Mouse (Mus musculus) ES-E14 (cell line): ENCODE measurements around the gene Wnt2b. TPM values are rescaled to one million over a fixed set of nuclear protein-coding genes. Genes with fewer than 3 reads are reported as not detected.

Source experiments
- DNase-seq: peaks from one replicate; pipeline ENCODE4 v3.0.0-alpha.2; 2013; ENCODE audit warnings: low read depth, low spot score
- H3K27ac ChIP-seq: 2 replicates; pipeline ENCODE4 v1.5.1; 2012; ENCODE audit warnings: low read depth, mild to moderate bottlenecking, low read length, moderate library complexity, mixed read lengths; ENCODE audit not compliant: poor library complexity, insufficient read depth, severe bottlenecking
- H3K36me3 ChIP-seq: 2 replicates; pipeline ENCODE4 v1.6.1; 2012; ENCODE audit warnings: mild to moderate bottlenecking, low read length, moderate library complexity, mixed read lengths; ENCODE audit not compliant: control insufficient read depth, poor library complexity, insufficient read depth, severe bottlenecking
- H3K4me1 ChIP-seq, 2 experiments: fragments of 150-350 bp in 1 of 2; sonication (generic) in 1 of 2; 2 replicates each; pipeline ENCODE4 v1.6.1; 2012; ENCODE audit warnings: low read length in 2 of 2, mild to moderate bottlenecking in 1 of 2, mixed read lengths in 1 of 2; ENCODE audit not compliant: control insufficient read depth in 2 of 2, insufficient read depth in 2 of 2, poor library complexity in 1 of 2
- H3K4me3 ChIP-seq, 2 experiments: fragments of 150-350 bp in 1 of 2; sonication (generic) in 1 of 2; 2 replicates each; pipeline ENCODE4 v1.5.1; 2012; ENCODE audit warnings: low read length in 2 of 2, low read depth in 1 of 2, mild to moderate bottlenecking in 1 of 2, mixed read lengths in 1 of 2; ENCODE audit not compliant: insufficient read depth in 1 of 2, poor library complexity in 1 of 2, severe bottlenecking in 1 of 2
- H3K9ac ChIP-seq: 2 replicates; pipeline ENCODE4 v1.6.1; 2012; ENCODE audit warnings: low read depth, mild to moderate bottlenecking, low read length, mixed read lengths; ENCODE audit not compliant: poor library complexity, insufficient read depth, severe bottlenecking
- H3K9me3 ChIP-seq: fragments of 150-350 bp; sonication (generic); 2 replicates; pipeline ENCODE4 v1.6.1; 2012; ENCODE audit warnings: low read depth, mild to moderate bottlenecking, low read length; ENCODE audit not compliant: control insufficient read depth, insufficient read depth
- CHD2 ChIP-seq: IDR thresholded peaks from 2 replicates; pipeline ENCODE4 v1.6.1; 2014; ENCODE audit warnings: mild to moderate bottlenecking, low read depth, low read length, inconsistent platforms
- HCFC1 ChIP-seq: IDR thresholded peaks from 2 replicates; pipeline ENCODE4 v1.6.1; 2012; ENCODE audit warnings: low read length, inconsistent platforms, borderline replicate concordance; ENCODE audit not compliant: insufficient read depth
- MAFK ChIP-seq: IDR thresholded peaks from 2 replicates; pipeline ENCODE4 v1.6.1; 2014; ENCODE audit warnings: mild to moderate bottlenecking, low read depth, low read length, inconsistent platforms; ENCODE audit not compliant: insufficient read depth
- ZC3H11A ChIP-seq: IDR thresholded peaks from 2 replicates; pipeline ENCODE4 v1.6.1; 2012; ENCODE audit warnings: low read depth, mild to moderate bottlenecking, inconsistent platforms, low read length, borderline replicate concordance
- ZNF384 ChIP-seq: IDR thresholded peaks from 2 replicates; pipeline ENCODE4 v1.6.1; 2012; ENCODE audit warnings: low read depth, low read length, inconsistent platforms
- in situ Hi-C, 2 experiments: fragments of 600-800 bp; cut with MboI; formaldehyde crosslinking; loops; one replicate each; pipeline ENCODE4 v1.15.1; 2025; ENCODE audit warnings: low sequenced_read_pairs in 2 of 2, inconsistent platforms in 1 of 2; ENCODE audit not compliant: unreplicated experiment in 2 of 2
- total RNA-seq: library from RNA; depleted of rRNA; stranded (reverse); fragments of 300-350 nt; gene quantifications from 2 replicates; pipeline ENCODE4 v1.2.3, GENCODE M21; 2012

Wnt2b gene
- total RNA-seq, 1 experiment = 1.1 TPM

DNA sequence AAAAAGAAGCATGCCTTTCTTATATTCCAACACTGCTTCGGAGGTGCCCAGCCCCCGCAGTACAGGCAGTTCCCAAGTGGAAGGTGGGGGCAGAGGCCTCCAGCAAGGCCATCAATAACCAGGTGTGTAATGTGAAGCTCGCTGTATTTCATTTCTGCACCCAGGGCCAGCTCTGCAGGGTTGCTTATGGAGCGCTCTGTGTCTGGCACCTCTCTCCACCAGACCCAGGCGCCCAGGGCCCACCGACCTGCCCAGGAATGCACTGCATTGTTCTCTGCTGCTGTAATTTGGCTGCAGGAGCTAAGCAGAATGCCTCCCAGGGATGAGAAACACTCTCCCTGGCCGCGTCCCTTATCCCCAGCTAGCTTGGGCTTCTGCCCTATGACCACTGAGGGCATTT lies 18.4 kb downstream of the Wnt2b start:
- no peak overlapping the region for H3K27ac ChIP-seq
- H3K4me3 ChIP-seq = no peak overlapping the region
- H3K4me1 ChIP-seq = peaks cover 0 to 4% of the 10 kb centered on the region in 2 experiments; a peak in 2 of 4 replicates
- in situ Hi-C loops = no loop called here
- peaks cover 2% of the 10 kb centered on the region; the same call in 1 of the 2 replicates for H3K36me3 ChIP-seq
- no peak for DNase-seq
- no peak for TF ChIP-seq MAFK
- TF ChIP-seq CHD2 = no peak
- TF ChIP-seq ZNF384 = no peak
- TF ChIP-seq HCFC1 = no peak
- no peak for TF ChIP-seq ZC3H11A
- no peak overlapping the region for H3K9ac ChIP-seq
- H3K9me3 ChIP-seq = no peaks in the 10 kb centered on the region

DNA sequence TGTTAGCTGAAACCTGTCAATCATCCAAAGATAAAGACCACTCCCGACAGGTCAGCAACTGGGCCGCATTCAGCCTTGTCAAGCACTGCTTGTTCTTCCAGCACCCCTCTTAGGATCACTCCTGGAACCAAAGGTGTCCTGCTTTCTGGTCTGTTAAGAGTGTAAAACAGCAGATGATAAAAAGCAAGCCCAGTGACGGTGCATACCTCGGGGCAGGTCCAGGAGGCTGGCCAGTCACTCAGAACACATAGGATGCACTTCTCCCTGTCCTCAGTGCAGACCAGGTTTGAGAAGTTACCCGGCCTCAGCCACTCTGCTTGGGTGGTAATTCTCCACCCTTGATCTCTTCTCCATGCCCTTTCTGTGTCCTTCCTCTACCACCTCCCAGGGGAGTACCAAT lies 19.0 kb downstream of the Wnt2b start:
- Histone ChIP-seq H3K4me1 (peaks cover 0 to 4% of the 10 kb centered on the region in 2 experiments; a peak in 2 of 4 replicates), H3K27ac (no peak overlapping the region), H3K9ac (no peak overlapping the region), H3K4me3 (no peak overlapping the region), H3K36me3 (peaks cover 2% of the 10 kb centered on the region; the same call in 1 of the 2 replicates), H3K9me3 (no peaks in the 10 kb centered on the region)
- in situ Hi-C loops = no loop called here
- DNase-seq = no peak
- no peak for TF ChIP-seq MAFK
- TF ChIP-seq ZC3H11A = no peak
- TF ChIP-seq CHD2 = no peak
- TF ChIP-seq HCFC1 = no peak
- TF ChIP-seq ZNF384 = no peak

DNA sequence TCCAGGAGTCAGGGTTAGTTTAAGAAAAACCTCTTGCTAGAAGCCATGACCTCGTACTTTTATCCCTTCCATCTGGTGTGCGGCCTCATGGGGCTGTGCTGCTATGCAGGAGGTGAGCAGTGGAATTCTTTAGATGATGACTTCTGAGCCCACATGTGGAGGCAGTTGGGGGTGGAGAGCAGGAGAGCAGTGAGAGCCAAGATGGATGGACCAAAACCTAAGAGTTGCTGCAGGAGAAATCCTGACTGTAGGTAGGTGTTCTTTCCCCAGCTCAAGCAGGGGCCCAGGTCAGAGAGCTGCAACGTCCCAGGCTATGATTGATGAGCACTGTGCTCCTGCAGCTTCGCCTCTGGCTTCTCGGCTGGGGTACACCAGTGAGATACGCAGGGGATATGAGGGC lies 21.0 kb downstream of the Wnt2b start:
- no peak overlapping the region for H3K4me3 ChIP-seq
- TF ChIP-seq ZC3H11A = no peak

DNA sequence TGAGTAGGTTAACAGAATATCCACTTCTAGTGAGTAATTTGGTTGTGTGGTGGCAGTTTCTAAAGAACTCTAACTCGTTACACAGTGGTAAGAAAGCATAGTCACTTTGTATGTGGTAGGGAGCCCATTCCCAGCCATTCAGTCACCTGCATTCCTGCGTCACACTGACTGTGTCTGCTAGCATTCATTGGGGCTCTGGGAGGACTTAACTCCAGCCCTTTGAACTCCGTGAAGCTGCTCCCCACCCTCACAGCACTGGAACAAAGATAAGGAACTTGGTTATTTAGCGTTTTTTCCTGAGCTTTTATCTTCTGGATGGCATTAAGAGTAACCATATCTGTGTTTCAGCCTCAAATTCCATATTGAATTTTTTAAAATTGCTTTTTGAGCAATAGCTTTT lies 23.4 kb downstream of the Wnt2b start:
- H3K27ac ChIP-seq = no peak overlapping the region
- no peak overlapping the region for H3K4me3 ChIP-seq
- TF ChIP-seq HCFC1 = no peak
- no peak for TF ChIP-seq ZC3H11A
- no peak for TF ChIP-seq ZNF384
- no peak for TF ChIP-seq CHD2
- TF ChIP-seq MAFK = no peak
- in situ Hi-C loops = no loop called here
- H3K9ac ChIP-seq = no peak overlapping the region
- no peak for DNase-seq
- no peaks in the 10 kb centered on the region for H3K9me3 ChIP-seq
- no peaks in the 10 kb centered on the region for H3K36me3 ChIP-seq
- peaks cover 0 to 3% of the 10 kb centered on the region in 2 experiments; a peak in 2 of 4 replicates for H3K4me1 ChIP-seq

More for the DNA sequence above, 21.0 kb downstream of the Wnt2b start:
- DNase-seq = no peak
- Histone ChIP-seq H3K36me3 (no peaks in the 10 kb centered on the region; the same call in 1 of the 2 replicates), H3K4me1 (peaks cover 0 to 4% of the 10 kb centered on the region in 2 experiments; a peak in 2 of 4 replicates), H3K27ac (no peak overlapping the region), H3K9me3 (no peaks in the 10 kb centered on the region), H3K9ac (no peak overlapping the region)
- in situ Hi-C loops = no loop called here

DNA sequence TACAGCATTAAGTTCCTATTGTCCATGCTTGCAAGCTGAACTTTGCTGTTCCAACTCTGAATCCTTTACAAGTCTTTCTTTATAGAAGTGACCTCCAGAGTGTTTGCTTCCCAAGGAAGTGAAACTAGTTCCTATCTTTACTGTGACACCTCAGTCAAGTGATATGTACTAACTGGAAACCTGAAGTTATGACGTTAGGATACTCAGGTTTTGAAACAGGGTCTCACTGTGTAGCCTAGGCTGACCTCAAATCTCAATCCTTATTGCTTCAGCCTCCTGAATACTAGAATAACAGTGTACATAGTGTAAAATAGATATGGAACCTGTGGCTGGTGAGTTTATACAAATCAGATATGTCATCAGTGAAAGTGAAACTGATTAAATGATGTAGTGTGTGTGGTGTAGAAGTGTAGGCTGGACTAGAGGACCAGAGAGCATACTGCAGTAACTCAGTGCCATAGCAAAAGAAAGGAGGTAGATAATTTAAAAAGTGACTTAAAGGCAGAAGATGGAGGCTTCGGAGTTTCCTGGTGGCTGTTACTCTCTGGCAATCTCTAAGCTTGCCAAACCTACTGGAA lies 23.9 kb downstream of the Wnt2b start:
- no peak overlapping the region for H3K9ac ChIP-seq
- TF ChIP-seq ZNF384 = no peak
- no peak for TF ChIP-seq HCFC1
- TF ChIP-seq MAFK = no peak
- TF ChIP-seq ZC3H11A = no peak
- no peak for DNase-seq
- H3K9me3 ChIP-seq = no peaks in the 10 kb centered on the region
- in situ Hi-C loops = no loop called here
- no peaks in the 10 kb centered on the region for H3K36me3 ChIP-seq
- no peaks in the 10 kb centered on the region; a peak in 1 of 4 replicates for H3K4me1 ChIP-seq
- H3K27ac ChIP-seq = no peak overlapping the region
- H3K4me3 ChIP-seq = no peak overlapping the region
